Mouse (Mus musculus): ENCODE measurements around the gene Gm49416. TPM values are rescaled to one million over a fixed set of nuclear protein-coding genes. Genes with fewer than 3 reads are reported as not detected.

Gene Gm49416
- polyA plus RNA-seq, 1 experiment from 2014 or later: not detected

DNA sequence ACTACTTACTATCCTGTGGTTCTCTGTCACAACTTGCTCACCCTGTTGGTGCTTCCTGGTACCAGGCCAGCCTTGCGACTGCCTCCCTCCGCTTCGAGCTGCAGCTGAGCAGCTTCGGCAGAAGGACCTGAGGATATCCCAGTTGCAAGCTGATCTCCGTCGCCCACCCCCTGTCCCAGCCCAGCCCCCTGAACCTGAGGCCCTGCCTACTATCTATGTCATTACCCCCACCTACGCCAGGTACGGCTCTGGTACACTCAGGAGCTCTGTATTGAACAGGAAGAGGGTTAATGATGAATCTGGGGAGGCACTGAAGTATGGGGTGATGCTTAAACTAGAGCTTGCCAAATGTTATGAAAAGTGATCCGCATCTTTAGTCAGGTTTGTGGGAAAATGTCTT lies 33.0 kb downstream of the Gm49416 start:
- Histone ChIP-seq H3K4me2 (peak overlapping the region; percentile 81), H3K36me3 (ENCODE audit: control insufficient read depth, insufficient read depth, low read length) (peaks cover 12% of the 10 kb centered on the region; the same call in 1 of the 2 replicates), H3K4me1 (replicated peaks; ENCODE audit: control insufficient read depth, insufficient read depth, low read length) (peaks cover 18% of the 10 kb centered on the region), H3K27me3 (replicated peaks; ENCODE audit: control insufficient read depth, insufficient read depth, low read length) (no peaks in the 10 kb centered on the region), H3K9me3 (ENCODE audit: control insufficient read depth, low read length) (no peaks in the 10 kb centered on the region), H3K27ac (ENCODE audit: low read depth, low read length) (peak overlapping the region; percentile 90; the same call in 1 of the 2 replicates), H3K4me3 (ENCODE audit: low read depth, low read length) (peak overlapping the region; percentile 84), H3K9ac (ENCODE audit: low read depth, low read length) (0 out of 2 replicates have a peak overlapping the region, but pooled peaks have one; percentile 34)
- no peak for DNase-seq (ENCODE audit: low spot score)
- WGBS: 74% methylated on average over 9 of the region's 9 CpGs
- ATAC-seq (replicated peaks; ENCODE audit: low FRiP score): no peak

DNA sequence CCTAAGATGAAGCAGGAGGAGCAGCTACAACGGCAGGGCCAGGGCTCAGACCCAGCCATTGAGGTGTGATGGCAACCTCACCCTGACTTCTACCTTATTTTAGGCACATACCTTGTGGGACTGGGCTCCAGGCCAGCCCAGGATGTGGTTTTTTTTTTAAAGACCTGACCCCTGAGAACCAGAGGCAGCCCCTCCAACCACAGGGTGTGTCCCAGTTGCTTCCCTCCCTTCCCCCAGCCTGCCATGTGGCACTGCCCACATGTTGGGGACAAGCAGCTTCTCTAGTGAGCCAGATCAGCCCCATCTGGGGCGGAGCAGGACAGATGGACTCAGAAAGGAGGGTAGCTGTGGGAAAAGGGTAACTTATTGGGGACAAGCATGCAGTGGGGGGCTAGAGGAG lies 38.0 kb downstream of the Gm49416 start:
- DNase-seq (ENCODE audit: low spot score): no peak
- no peaks in the 10 kb centered on the region for H3K27me3 ChIP-seq (replicated peaks; ENCODE audit: control insufficient read depth, insufficient read depth, low read length)
- peaks cover 12% of the 10 kb centered on the region; the same call in 1 of the 2 replicates for H3K36me3 ChIP-seq (ENCODE audit: control insufficient read depth, insufficient read depth, low read length)
- peak overlapping the region; percentile 26 for H3K9ac ChIP-seq (ENCODE audit: low read depth, low read length)
- H3K4me2 ChIP-seq: peak overlapping the region; percentile 19; the same call in 1 of the 2 replicates
- ATAC-seq (replicated peaks; ENCODE audit: low FRiP score): no peak
- peaks cover 39% of the 10 kb centered on the region for H3K4me1 ChIP-seq (replicated peaks; ENCODE audit: control insufficient read depth, insufficient read depth, low read length)
- no peaks in the 10 kb centered on the region for H3K9me3 ChIP-seq (ENCODE audit: control insufficient read depth, low read length)
- H3K4me3 ChIP-seq (ENCODE audit: low read depth, low read length): no peak overlapping the region
- 65% methylated on average over 2 of the region's 2 CpGs for WGBS
- H3K27ac ChIP-seq (ENCODE audit: low read depth, low read length): 0 out of 2 replicates have a peak overlapping the region, but pooled peaks have one; percentile 8

DNA sequence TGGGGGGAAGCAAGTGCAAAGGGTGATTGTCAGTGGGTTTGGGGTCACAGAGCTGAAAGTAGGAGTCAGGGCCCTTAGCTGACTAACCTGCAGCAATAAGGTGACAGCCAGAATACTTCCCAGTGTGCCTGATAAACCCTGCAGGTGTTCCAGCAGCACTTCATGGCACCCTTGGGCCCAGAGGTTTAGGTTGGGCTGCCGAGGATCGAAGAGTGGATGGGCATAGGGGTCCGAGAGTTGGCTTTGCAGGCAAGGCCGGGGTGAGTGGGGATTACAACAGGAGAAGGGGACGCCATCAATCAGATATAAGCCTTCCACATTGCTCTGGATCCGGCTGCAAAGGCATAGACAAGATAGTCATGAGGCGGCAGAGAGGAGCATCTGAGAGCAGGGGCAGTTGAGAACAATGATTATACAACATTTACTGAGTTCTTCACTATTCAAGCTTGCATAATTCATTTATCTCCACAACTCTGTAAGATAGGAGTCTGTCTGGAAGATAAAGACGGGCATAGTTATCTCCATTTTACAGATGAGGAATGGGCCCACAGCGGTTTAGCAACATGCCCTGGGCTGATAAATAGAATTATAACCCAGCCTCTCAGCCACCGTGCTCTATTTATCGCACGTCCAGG lies 39.3 kb downstream of the Gm49416 start:
- 54% methylated on average over 12 of the region's 12 CpGs for WGBS
- no peaks in the 10 kb centered on the region for H3K9me3 ChIP-seq (ENCODE audit: control insufficient read depth, low read length)
- no peak overlapping the region for H3K9ac ChIP-seq (ENCODE audit: low read depth, low read length)
- no peak for DNase-seq (ENCODE audit: low spot score)
- H3K4me2 ChIP-seq: peak overlapping the region; percentile 90
- ATAC-seq (replicated peaks; ENCODE audit: low FRiP score): peak; percentile 65
- peaks cover 37% of the 10 kb centered on the region for H3K4me1 ChIP-seq (replicated peaks; ENCODE audit: control insufficient read depth, insufficient read depth, low read length)
- H3K36me3 ChIP-seq (ENCODE audit: control insufficient read depth, insufficient read depth, low read length): peaks cover 12% of the 10 kb centered on the region; the same call in 1 of the 2 replicates
- H3K27ac ChIP-seq (ENCODE audit: low read depth, low read length): peak overlapping the region; percentile 92
- H3K27me3 ChIP-seq (replicated peaks; ENCODE audit: control insufficient read depth, insufficient read depth, low read length): no peaks in the 10 kb centered on the region
- H3K4me3 ChIP-seq (ENCODE audit: low read depth, low read length): no peak overlapping the region

DNA sequence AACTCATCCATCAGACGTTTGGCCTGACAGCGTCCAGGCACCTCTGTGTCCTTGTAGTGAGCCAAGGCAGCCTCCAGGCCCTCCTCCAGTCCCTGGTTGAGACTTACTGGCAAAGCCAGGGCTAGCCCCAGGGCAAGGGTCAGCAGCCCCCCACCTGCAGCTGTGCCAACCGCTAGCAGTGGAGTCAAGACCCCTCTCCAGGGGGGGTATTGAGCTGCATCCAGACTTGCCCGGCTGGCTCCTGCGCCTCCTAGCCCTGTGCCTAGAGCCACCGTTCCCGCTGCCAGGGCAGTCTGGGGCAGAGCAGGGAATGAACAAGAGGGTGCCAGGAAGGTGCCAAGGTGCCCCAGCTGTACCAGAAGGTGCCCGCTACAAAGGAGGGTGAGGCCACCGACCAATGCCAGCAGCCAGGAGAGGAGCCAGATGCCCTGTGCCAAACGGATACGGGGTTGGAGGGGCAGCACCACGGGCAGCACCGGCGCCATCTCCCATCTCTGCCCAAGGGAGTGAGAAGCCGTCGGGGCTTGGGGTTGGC lies 40.0 kb downstream of the Gm49416 start:
- Histone ChIP-seq H3K9ac (ENCODE audit: low read depth, low read length) (peak overlapping the region; percentile 88; the same call in 1 of the 2 replicates), H3K4me3 (ENCODE audit: low read depth, low read length) (peak overlapping the region; percentile 87), H3K9me3 (ENCODE audit: control insufficient read depth, low read length) (no peaks in the 10 kb centered on the region), H3K4me2 (peak overlapping the region; percentile 90), H3K36me3 (ENCODE audit: control insufficient read depth, insufficient read depth, low read length) (peaks cover 17% of the 10 kb centered on the region; the same call in 1 of the 2 replicates), H3K27ac (ENCODE audit: low read depth, low read length) (peak overlapping the region; percentile 92), H3K4me1 (replicated peaks; ENCODE audit: control insufficient read depth, insufficient read depth, low read length) (peaks cover 36% of the 10 kb centered on the region), H3K27me3 (replicated peaks; ENCODE audit: control insufficient read depth, insufficient read depth, low read length) (no peaks in the 10 kb centered on the region)
- ATAC-seq (replicated peaks; ENCODE audit: low FRiP score) (no peak; the same call in 1 of the 2 replicates), DNase-seq (ENCODE audit: low spot score) (no peak)
- 28% methylated on average over 16 of the region's 16 CpGs for WGBS

GRCm38 (mm10) chr19:8929224-8930088 lies 40.7 kb downstream of the Gm49416 start, which contains the start of the genes Rom1 and Eml3:
TSS of gene Rom1 (minus strand) at chr19:8929356.
TSS of gene Eml3 (plus strand) at chr19:8929552.
- Histone ChIP-seq H3K9me3 (ENCODE audit: control insufficient read depth, low read length) (no peaks in the 10 kb centered on the region), H3K4me1 (replicated peaks; ENCODE audit: control insufficient read depth, insufficient read depth, low read length) (peaks cover 34% of the 10 kb centered on the region), H3K9ac (ENCODE audit: low read depth, low read length) (peak within 1 kb of the TSS; percentile 88), H3K27me3 (replicated peaks; ENCODE audit: control insufficient read depth, insufficient read depth, low read length) (no peaks in the 10 kb centered on the region), H3K4me2 (peak within 1 kb of the TSS; percentile 90), H3K36me3 (ENCODE audit: control insufficient read depth, insufficient read depth, low read length) (peaks cover 21% of the 10 kb centered on the region; the same call in 1 of the 2 replicates), H3K27ac (ENCODE audit: low read depth, low read length) (peak within 1 kb of the TSS; percentile 92), H3K4me3 (ENCODE audit: low read depth, low read length) (peak within 1 kb of the TSS; percentile 87)
- DNase-seq (ENCODE audit: low spot score) (peak; percentile 86), ATAC-seq (replicated peaks; ENCODE audit: low FRiP score) (peak; percentile 75)
- WGBS: under 1% methylated on average over 68 of the region's 74 CpGs

GRCm38 (mm10) chr19:8930117-8930516 lies 41.4 kb downstream of the Gm49416 start:
- H3K9me3 ChIP-seq (ENCODE audit: control insufficient read depth, low read length): no peaks in the 10 kb centered on the region
- H3K36me3 ChIP-seq (ENCODE audit: control insufficient read depth, insufficient read depth, low read length): peaks cover 27% of the 10 kb centered on the region
- peak overlapping the region; percentile 87 for H3K4me3 ChIP-seq (ENCODE audit: low read depth, low read length)
- H3K4me2 ChIP-seq: peak overlapping the region; percentile 90
- no peak for ATAC-seq (replicated peaks; ENCODE audit: low FRiP score)
- H3K9ac ChIP-seq (ENCODE audit: low read depth, low read length): peak overlapping the region; percentile 88
- no peak for DNase-seq (ENCODE audit: low spot score)
- no peaks in the 10 kb centered on the region for H3K27me3 ChIP-seq (replicated peaks; ENCODE audit: control insufficient read depth, insufficient read depth, low read length)
- 10% methylated on average over 11 of the region's 11 CpGs for WGBS
- H3K4me1 ChIP-seq (replicated peaks; ENCODE audit: control insufficient read depth, insufficient read depth, low read length): peaks cover 34% of the 10 kb centered on the region
- peak overlapping the region; percentile 92 for H3K27ac ChIP-seq (ENCODE audit: low read depth, low read length)

DNA sequence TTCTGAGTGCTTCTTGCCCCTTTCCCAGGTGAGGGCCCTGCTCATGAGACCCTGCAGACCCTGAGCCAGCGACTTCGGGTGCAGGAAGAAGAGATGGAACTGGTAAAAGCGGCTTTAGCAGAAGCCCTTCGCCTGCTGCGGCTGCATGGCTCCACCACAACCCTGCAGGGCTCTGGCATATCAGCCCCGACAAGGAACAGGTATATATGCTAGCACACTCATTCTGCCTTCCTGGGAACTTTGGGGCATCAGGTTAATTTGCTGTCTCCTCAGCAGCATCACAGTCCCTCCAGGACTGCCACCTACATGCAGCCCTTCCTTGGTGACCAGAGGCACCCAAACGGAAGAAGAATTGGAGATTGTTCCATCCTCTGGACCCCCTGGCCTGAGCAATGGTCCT lies 42.0 kb downstream of the Gm49416 start:
- WGBS: 80% methylated on average over 7 of the region's 7 CpGs
- Histone ChIP-seq H3K9me3 (ENCODE audit: control insufficient read depth, low read length) (no peaks in the 10 kb centered on the region), H3K4me3 (ENCODE audit: low read depth, low read length) (peak overlapping the region; percentile 87), H3K4me1 (replicated peaks; ENCODE audit: control insufficient read depth, insufficient read depth, low read length) (peaks cover 34% of the 10 kb centered on the region), H3K4me2 (peak overlapping the region; percentile 90), H3K36me3 (ENCODE audit: control insufficient read depth, insufficient read depth, low read length) (peaks cover 25% of the 10 kb centered on the region), H3K27ac (ENCODE audit: low read depth, low read length) (no peak overlapping the region; the same call in 1 of the 2 replicates), H3K9ac (ENCODE audit: low read depth, low read length) (peak overlapping the region; percentile 88), H3K27me3 (replicated peaks; ENCODE audit: control insufficient read depth, insufficient read depth, low read length) (no peaks in the 10 kb centered on the region)
- no peak for DNase-seq (ENCODE audit: low spot score)
- no peak for ATAC-seq (replicated peaks; ENCODE audit: low FRiP score)

- ATAC-seq (replicated peaks; ENCODE audit: low FRiP score) (no peak), DNase-seq (ENCODE audit: low spot score) (no peak)
- Histone ChIP-seq H3K36me3 (ENCODE audit: control insufficient read depth, insufficient read depth, low read length) (peaks cover 33% of the 10 kb centered on the region), H3K4me3 (ENCODE audit: low read depth, low read length) (no peak overlapping the region), H3K9me3 (ENCODE audit: control insufficient read depth, low read length) (no peaks in the 10 kb centered on the region), H3K4me2 (no peak overlapping the region), H3K4me1 (replicated peaks; ENCODE audit: control insufficient read depth, insufficient read depth, low read length) (peaks cover 12% of the 10 kb centered on the region), H3K9ac (ENCODE audit: low read depth, low read length) (no peak overlapping the region), H3K27ac (ENCODE audit: low read depth, low read length) (no peak overlapping the region), H3K27me3 (replicated peaks; ENCODE audit: control insufficient read depth, insufficient read depth, low read length) (no peaks in the 10 kb centered on the region)
- WGBS: 80% methylated on average over 2 of the region's 2 CpGs
These were observed 48.0 kb downstream of the Gm49416 start for GRCm38 (mm10) chr19:8936736-8937135.
